Mouse (Mus musculus): Measurements from ENCODE around the gene Stau1. TPM values are rescaled to one million over a fixed set of nuclear protein-coding genes. Genes with fewer than 3 reads are reported as not detected.
A peak's percentile ranks its signal among the peaks of the same experiment; 100 is the strongest.

Gene Stau1
- 57.1 and 57.3 TPM in 2 replicates for polyA plus RNA-seq (2015; fragmentation: Nextera tagmentation; extraction: Ambion mirVana)

DNA sequence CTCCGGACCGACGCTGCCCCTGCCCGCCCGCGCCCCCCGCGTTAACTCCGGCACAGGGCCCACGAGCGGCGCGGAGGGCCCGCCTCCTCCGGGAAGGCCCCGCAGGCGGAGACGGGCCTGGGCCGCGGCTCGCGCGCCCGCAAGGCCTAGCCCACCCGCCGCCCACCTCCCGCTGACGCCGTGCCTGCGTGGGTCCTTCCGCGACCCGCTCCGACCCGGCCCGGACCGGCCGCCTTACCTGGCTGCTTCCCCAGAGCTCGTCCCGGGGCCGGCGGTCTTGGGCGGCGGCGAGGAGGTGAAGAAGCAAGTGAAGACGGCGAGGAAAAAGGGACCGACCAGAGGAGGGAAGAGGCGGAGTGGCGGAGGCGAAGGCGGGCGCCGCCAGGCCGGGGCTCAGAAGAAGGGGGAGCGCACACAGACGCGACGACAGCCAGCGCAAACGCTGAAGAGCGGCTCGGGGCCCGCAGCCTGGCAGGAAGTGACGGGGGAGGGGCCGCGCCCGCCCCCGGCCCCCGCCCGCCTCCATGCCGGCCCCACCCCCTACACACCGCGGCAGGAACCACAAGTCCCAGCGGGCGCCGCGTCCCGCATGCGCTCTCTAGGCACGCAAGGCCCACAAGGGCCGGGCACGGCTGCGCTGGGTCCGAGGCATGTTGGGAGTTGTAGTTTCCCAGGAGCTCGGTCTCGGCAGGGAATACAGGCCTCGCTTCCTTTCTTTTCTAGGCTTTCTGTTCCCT is at the start of gene Stau1:
TSS of gene Stau1 (minus strand) at position 504 of the 737 bp plus-strand sequence.
- H3K4me1 ChIP-seq, result peaks cover 48% of the 10 kb centered on the region
- under 1% methylated on average over 77 of the region's 88 CpGs for WGBS

DNA sequence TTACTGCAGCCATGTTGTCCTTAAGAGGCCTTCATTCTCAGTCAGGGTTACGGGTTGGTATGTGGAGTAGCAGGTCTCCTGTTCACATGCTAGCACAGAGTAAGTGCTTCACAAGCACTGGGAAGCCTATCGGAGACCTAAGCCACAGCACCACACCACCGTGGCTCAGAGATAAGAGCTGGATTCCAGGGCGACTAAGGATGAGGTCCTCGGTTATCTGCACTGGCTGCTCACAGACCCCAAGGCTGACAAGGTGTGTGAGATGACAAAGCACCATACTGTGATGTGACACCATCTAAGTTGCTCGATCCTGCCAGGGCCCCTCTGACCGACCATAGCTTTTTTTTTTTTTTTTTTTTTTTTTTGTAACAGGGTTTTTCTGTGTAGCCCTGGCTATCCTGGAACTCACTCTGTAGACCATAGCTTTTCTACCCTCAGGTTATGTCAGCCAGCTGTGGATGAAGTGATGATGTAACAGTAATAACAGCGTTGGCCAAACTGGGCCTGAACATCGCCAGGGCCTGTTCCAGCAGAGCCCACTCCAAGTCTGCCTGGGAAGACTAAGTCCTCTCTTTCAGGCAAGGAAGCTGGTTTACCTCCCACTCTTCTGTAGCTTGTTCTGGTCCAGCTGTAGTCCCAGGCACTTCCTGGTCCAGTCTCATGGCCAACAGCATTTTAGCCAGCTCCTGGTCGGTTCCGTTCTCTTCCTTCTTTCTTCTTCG is 47.5 kb upstream of the Stau1 start:
- Histone ChIP-seq H3K36me3 (peaks cover 96% of the 10 kb centered on the region), H3K4me2 (peak overlapping the region; percentile 27; the same call in 1 of the 2 replicates), H3K9me3 (no peaks in the 10 kb centered on the region), H3K9ac (0 out of 2 replicates have a peak overlapping the region, but pooled peaks have one; percentile 33), H3K27ac (replicated peaks) (peak overlapping the region; percentile 68), H3K4me1 (peaks cover 25% of the 10 kb centered on the region), H3K4me3 (no peak overlapping the region), H3K27me3 (replicated peaks) (no peaks in the 10 kb centered on the region)
- 45% methylated on average over 12 of the region's 12 CpGs for WGBS
- peak; percentile 74 for ATAC-seq (ENCODE audit: extremely low read depth, insufficient number of reproducible peaks, low FRiP score, low TSS enrichment)

More for the DNA sequence above, at the start of gene Stau1:
- no peaks in the 10 kb centered on the region for H3K9me3 ChIP-seq
- H3K4me3 ChIP-seq, result peak within 1 kb of the TSS; percentile 98
- H3K27ac ChIP-seq (replicated peaks), result peak within 1 kb of the TSS; percentile 99
- no peaks in the 10 kb centered on the region; the same call in 1 of the 2 replicates for H3K27me3 ChIP-seq (replicated peaks)
- H3K9ac ChIP-seq, result peak within 1 kb of the TSS; percentile 99
- peak; percentile 99 for ATAC-seq (ENCODE audit: extremely low read depth, insufficient number of reproducible peaks, low FRiP score, low TSS enrichment)
- H3K36me3 ChIP-seq, result no peaks in the 10 kb centered on the region
- H3K4me2 ChIP-seq, result peak within 1 kb of the TSS; percentile 79

DNA sequence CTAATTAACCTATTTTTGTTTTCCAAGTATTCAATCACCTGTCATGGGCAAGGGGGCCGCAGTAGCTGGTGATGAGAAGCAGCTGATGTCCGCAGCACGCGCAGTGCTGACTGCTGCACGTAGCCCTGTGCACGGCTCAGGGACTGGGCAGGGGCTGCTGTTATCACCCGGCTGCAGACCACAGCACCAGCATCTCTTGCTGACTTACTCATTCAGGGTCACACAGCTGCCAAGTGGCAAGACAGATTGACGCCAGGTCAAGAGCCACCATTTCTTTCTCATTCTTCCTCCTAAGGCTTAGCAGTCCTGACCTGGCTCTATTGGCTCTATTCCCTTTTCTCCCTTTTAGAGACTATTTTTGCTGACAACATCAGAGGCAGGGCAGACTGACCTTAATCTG is 43.3 kb upstream of the Stau1 start:
- H3K27me3 ChIP-seq (replicated peaks), result no peaks in the 10 kb centered on the region
- no peak for ATAC-seq (ENCODE audit: extremely low read depth, insufficient number of reproducible peaks, low FRiP score, low TSS enrichment)
- WGBS, result 76% methylated on average over 8 of the region's 8 CpGs

DNA sequence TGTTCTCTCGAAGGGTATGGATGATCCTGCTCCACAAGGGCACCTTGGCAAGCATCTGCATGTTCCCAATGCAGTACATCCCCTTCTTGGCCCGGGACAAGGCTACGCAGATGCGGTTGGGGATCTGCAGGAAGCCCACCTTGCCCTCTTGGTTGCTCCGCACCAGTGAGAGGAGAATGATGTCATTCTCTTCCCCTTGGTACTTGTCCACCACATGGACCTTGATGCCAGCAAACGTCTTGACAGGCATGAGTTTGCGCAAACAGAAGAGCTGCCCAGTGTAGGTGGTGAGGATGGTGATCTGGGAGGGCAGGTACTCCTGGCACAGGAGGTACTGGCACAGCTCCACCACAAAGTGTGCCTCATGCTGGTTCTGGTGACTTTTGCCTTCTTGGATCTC is 42.6 kb upstream of the Stau1 start:
- H3K9me3 ChIP-seq, result no peaks in the 10 kb centered on the region
- peaks cover 100% of the 10 kb centered on the region for H3K36me3 ChIP-seq
- no peak overlapping the region for H3K4me3 ChIP-seq
- H3K4me2 ChIP-seq, result no peak overlapping the region
- peaks cover 13% of the 10 kb centered on the region for H3K4me1 ChIP-seq
- H3K9ac ChIP-seq, result no peak overlapping the region
- no peak overlapping the region for H3K27ac ChIP-seq (replicated peaks)
- no peak for ATAC-seq (ENCODE audit: extremely low read depth, insufficient number of reproducible peaks, low FRiP score, low TSS enrichment)
- WGBS, result 89% methylated on average over 7 of the region's 7 CpGs
- H3K27me3 ChIP-seq (replicated peaks), result no peaks in the 10 kb centered on the region

More for the DNA sequence above, 43.3 kb upstream of the Stau1 start:
- Histone ChIP-seq H3K4me2 (no peak overlapping the region; the same call in 1 of the 2 replicates), H3K4me3 (no peak overlapping the region), H3K9me3 (no peaks in the 10 kb centered on the region), H3K4me1 (peaks cover 18% of the 10 kb centered on the region), H3K27ac (replicated peaks) (no peak overlapping the region), H3K9ac (no peak overlapping the region), H3K36me3 (peaks cover 100% of the 10 kb centered on the region)

DNA sequence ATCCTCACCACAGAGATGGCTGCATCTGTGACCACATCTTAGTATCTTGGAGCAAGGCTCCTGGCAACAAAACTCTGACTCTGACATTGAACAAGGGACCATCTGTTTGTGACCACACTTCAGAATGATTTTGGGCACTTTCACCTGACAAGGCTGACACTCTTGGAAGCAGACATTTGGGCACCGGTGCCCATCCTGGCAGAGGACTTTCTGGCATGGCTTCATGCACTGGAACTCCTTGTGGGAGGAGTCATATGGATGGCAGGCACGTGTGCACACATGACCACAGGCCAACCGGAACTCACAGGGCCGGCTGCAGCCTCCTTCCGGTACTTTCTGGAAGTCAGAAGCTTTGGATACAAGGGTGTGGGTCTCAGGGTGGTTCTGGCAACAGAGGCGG is 42.2 kb upstream of the Stau1 start:
- H3K9ac ChIP-seq, result no peak overlapping the region
- peaks cover 100% of the 10 kb centered on the region for H3K36me3 ChIP-seq
- H3K9me3 ChIP-seq, result no peaks in the 10 kb centered on the region
- H3K27ac ChIP-seq (replicated peaks), result no peak overlapping the region
- no peak overlapping the region for H3K4me2 ChIP-seq
- no peak for ATAC-seq (ENCODE audit: extremely low read depth, insufficient number of reproducible peaks, low FRiP score, low TSS enrichment)
- H3K4me3 ChIP-seq, result no peak overlapping the region
- H3K4me1 ChIP-seq, result peaks cover 10% of the 10 kb centered on the region
- 90% methylated on average over 6 of the region's 6 CpGs for WGBS
- no peaks in the 10 kb centered on the region for H3K27me3 ChIP-seq (replicated peaks)

DNA sequence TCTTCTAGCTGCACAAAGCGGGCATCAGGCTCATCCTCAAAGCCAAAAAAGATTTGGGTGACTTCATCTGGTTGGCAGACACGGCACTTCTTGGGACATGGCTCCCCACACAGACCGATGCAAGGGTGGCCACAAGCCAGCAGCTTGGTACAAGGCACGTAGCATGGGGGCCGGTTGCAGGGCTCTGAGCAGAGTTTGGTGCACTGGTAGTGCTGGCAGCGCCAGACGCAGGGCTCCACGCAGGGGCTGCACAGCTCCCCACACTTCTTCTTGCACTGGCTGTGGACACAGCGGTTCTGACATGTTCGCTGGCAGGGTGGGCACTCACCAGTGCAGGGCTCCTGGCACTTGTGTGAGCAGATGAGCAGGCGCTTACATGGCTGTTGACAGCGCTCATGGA is 41.6 kb upstream of the Stau1 start:
- Histone ChIP-seq H3K36me3 (peaks cover 99% of the 10 kb centered on the region), H3K27me3 (replicated peaks) (no peaks in the 10 kb centered on the region), H3K4me3 (no peak overlapping the region), H3K4me2 (no peak overlapping the region), H3K27ac (replicated peaks) (no peak overlapping the region), H3K9me3 (no peaks in the 10 kb centered on the region), H3K9ac (no peak overlapping the region), H3K4me1 (peaks cover 4% of the 10 kb centered on the region)
- 92% methylated on average over 12 of the region's 12 CpGs for WGBS
- no peak for ATAC-seq (ENCODE audit: extremely low read depth, insufficient number of reproducible peaks, low FRiP score, low TSS enrichment)

DNA sequence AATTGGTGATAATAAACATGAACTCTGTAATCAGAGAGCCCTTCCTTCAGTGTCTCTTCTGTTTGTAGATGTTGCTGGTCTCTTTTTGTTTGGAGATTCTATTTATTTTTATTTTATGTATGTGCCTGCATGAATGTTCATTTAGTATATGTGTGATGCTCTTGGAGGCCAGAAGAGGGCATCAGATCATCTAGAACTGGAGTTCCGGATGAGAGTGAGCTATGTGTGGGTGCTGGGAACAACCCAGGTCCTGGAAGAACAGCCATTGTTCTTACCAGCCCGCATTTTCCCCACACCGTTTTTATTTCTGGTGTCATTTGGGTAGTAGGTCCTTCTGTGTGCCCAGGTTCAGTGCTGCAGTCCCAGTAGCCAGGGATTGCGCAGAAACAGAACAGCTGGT is 34.4 kb upstream of the Stau1 start:
- no peak for ATAC-seq (ENCODE audit: extremely low read depth, insufficient number of reproducible peaks, low FRiP score, low TSS enrichment)
- no peak overlapping the region for H3K27ac ChIP-seq (replicated peaks)
- no peak overlapping the region for H3K4me3 ChIP-seq
- H3K9ac ChIP-seq, result no peak overlapping the region
- H3K27me3 ChIP-seq (replicated peaks), result no peaks in the 10 kb centered on the region
- H3K36me3 ChIP-seq, result peaks cover 99% of the 10 kb centered on the region
- 95% methylated on average over 4 of the region's 4 CpGs for WGBS
- no peaks in the 10 kb centered on the region for H3K4me1 ChIP-seq
- no peaks in the 10 kb centered on the region for H3K9me3 ChIP-seq
- H3K4me2 ChIP-seq, result no peak overlapping the region

DNA sequence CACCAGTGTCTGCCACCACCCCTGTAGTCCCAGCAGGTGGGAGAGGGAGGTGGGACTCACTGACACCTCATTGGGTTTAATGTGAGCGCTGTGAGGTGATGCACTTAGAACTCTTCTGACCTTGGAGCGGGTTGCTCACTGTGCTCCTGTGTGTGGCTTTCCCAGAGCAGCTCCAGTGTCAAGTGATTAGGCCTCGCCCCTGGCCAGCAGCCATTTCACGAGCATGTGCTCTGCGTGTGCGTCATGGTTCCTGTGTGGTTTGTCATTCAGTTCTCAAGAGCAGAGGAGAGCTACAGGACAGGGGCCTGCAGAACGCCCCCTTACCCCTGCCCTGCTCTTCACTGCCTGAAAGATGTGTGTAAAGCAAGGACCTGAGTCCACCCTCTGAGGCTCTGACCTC is 32.5 kb upstream of the Stau1 start:
- Histone ChIP-seq H3K9ac (no peak overlapping the region), H3K36me3 (peaks cover 99% of the 10 kb centered on the region), H3K27ac (replicated peaks) (no peak overlapping the region), H3K27me3 (replicated peaks) (no peaks in the 10 kb centered on the region), H3K4me3 (no peak overlapping the region), H3K4me1 (no peaks in the 10 kb centered on the region), H3K4me2 (no peak overlapping the region), H3K9me3 (no peaks in the 10 kb centered on the region)
- no peak for ATAC-seq (ENCODE audit: extremely low read depth, insufficient number of reproducible peaks, low FRiP score, low TSS enrichment)
- 91% methylated on average over 7 of the region's 7 CpGs for WGBS

DNA sequence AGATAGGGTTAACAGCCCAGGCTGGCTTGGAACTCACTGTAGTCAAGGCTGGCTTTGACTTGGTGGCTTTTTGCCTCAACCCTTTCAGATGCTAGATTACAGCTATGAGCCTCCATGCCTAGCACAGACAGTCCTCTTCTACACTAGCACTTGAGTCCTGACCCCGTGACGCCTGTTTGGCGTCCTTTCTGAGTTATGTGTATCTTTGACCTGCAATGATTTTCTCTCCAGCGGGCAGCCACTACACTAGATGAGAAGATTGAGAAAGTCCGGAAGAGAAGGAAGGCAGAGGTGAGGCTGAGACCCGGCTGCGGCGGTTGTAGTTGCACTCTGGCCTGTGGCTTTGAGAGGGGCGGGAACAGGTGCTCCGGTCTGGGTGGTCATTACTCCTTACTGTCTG is 23.3 kb upstream of the Stau1 start:
- no peak for ATAC-seq (ENCODE audit: extremely low read depth, insufficient number of reproducible peaks, low FRiP score, low TSS enrichment)
- H3K36me3 ChIP-seq, result peaks cover 66% of the 10 kb centered on the region

DNA sequence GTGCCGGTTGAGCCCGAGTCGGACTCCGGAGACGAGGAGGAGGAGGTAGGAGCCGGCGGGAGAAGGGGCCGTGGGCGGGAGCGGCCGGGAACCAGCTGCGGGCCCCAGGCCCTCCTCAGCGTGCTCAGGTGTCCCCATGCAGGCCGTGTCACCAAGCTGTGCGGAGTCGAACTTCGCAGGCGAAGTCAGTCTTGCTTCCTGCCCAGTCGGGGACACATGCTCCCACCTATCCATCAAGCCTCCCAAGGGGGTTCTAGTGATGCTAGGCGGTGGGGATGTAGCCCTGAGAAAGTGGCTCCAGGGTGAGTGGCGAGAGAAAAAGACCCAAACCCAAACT is 19.3 kb upstream of the Stau1 start:
- peak; percentile 58; the same call in 1 of the 2 replicates for ATAC-seq (ENCODE audit: extremely low read depth, insufficient number of reproducible peaks, low FRiP score, low TSS enrichment)
- H3K4me1 ChIP-seq, result peaks cover 18% of the 10 kb centered on the region
- peak overlapping the region; percentile 79 for H3K27ac ChIP-seq (replicated peaks)
- peak overlapping the region; percentile 98 for H3K4me3 ChIP-seq
- WGBS, result 0% methylated on average over 20 of the region's 21 CpGs
- H3K27me3 ChIP-seq (replicated peaks), result no peaks in the 10 kb centered on the region
- peaks cover 29% of the 10 kb centered on the region for H3K36me3 ChIP-seq
- H3K9me3 ChIP-seq, result no peaks in the 10 kb centered on the region
- H3K4me2 ChIP-seq, result peak overlapping the region; percentile 97
- peak overlapping the region; percentile 90 for H3K9ac ChIP-seq

More for the DNA sequence above, 23.3 kb upstream of the Stau1 start:
- H3K4me1 ChIP-seq, result peaks cover 18% of the 10 kb centered on the region
- H3K9me3 ChIP-seq, result no peaks in the 10 kb centered on the region
- H3K4me3 ChIP-seq, result no peak overlapping the region
- H3K27me3 ChIP-seq (replicated peaks), result no peaks in the 10 kb centered on the region
- 93% methylated on average over 10 of the region's 10 CpGs for WGBS
- no peak overlapping the region for H3K27ac ChIP-seq (replicated peaks)
- no peak overlapping the region for H3K4me2 ChIP-seq
- H3K9ac ChIP-seq, result no peak overlapping the region

DNA sequence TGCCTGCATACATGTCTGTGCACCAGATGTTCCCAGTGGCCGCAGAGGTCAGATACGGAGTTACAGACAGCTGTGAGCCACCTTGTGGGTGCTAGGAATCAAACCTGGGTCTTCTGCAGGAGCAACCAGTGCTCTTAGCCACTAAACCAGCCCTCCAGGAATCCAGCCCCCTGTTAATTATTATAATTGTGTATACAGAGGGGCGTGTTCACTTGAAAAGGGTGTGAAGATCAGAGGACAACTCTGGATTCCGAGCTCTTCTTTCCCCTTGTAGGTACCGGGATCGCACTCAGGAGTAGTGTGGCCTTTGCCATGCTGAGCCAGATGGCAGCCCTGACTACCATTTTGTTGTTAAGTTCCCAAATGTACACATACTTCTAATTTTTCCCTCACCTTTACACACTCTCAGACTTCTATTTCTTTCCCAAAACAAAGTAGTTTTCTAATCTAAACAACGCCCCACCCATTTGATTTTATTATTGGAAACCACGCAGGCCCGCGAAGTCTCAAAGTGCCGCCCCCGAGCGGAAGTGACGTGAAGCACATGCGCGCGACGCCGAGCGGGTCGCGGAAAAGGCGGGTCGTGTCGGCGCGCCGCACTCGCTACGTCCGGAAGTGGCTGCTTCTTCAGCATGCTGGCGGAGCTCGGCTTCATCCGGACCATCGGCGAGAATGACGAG is 18.7 kb upstream of the Stau1 start, which contains the start of gene Ddx27:
TSS of gene Ddx27 (plus strand) at position 492 of the 680 bp plus-strand sequence.
- ATAC-seq (ENCODE audit: extremely low read depth, insufficient number of reproducible peaks, low FRiP score, low TSS enrichment), result peak; percentile 81
- peak within 1 kb of the TSS; percentile 79 for H3K27ac ChIP-seq (replicated peaks)
- peaks cover 19% of the 10 kb centered on the region for H3K4me1 ChIP-seq
- H3K9ac ChIP-seq, result peak within 1 kb of the TSS; percentile 90
- H3K27me3 ChIP-seq (replicated peaks), result no peaks in the 10 kb centered on the region
- peak within 1 kb of the TSS; percentile 98 for H3K4me3 ChIP-seq
- H3K4me2 ChIP-seq, result peak within 1 kb of the TSS; percentile 97
- no peaks in the 10 kb centered on the region for H3K9me3 ChIP-seq
- 3% methylated on average over 37 of the region's 37 CpGs for WGBS
- peaks cover 24% of the 10 kb centered on the region for H3K36me3 ChIP-seq

Measured in heart, embryonic 13.5 days (tissue).